Mouse (Mus musculus) gastrocnemius, postnatal 14 days (tissue): ENCODE results near the gene Gm40460. TPM values are rescaled to one million over a fixed set of nuclear protein-coding genes. Genes with fewer than 3 reads are reported as not detected.

Experiments used
- DNase-seq: peaks from one replicate; pipeline ENCODE4 v3.0.0; 2021; ENCODE audit warnings: mixed read lengths
- intact Hi-C: fragments of 180-260 bp; cut with DNase I; formaldehyde crosslinking; loops from one replicate; pipeline ENCODE4 v1.15.1; 2025; ENCODE audit warnings: low total_unique reads
- total RNA-seq, 2 experiments: library from RNA; stranded (reverse); gene quantifications; 2 replicates each; pipeline ENCODE4 v1.2.3; 2021

The Gm40460 gene
- total RNA-seq, 2 experiments from 2014 or later: not detected

DNA sequence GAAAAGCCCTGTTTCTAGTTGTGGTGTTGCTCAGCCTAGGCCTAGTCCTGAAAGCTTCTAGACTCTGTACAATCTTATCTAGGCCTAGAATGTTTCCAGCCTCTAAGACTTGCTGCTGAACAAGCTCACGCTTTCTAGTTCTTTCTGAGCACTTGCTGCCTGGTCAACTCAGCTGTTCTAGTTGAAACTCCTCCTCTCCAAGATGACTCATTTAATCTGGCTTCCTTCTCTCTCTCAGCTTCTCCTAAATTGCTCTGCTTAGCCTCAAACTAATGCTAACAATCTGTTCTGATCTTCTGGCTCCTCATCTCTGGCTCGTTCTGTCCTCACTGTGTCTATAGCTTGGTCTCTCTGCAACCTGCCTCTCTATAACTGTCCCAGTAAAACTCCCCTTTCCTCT, 42.1 kb downstream of the Gm40460 start:
- no peak for DNase-seq
- intact Hi-C loops: no loop called here

Other genes starting within 250 kb of the Gm40460 start
- 10 to 100 TPM; 26.6 to 32.0 TPM for gene Mob2, start 180.0 kb downstream of the Gm40460 start, total RNA-seq
- gene Dusp8, start 145.2 kb downstream of the Gm40460 start, total RNA-seq: 10 to 100 TPM; 16.5 to 24.6 TPM
- gene Gm45618, start 120.3 kb downstream of the Gm40460 start, total RNA-seq: not detected
- gene Gm39115, start 105.0 kb downstream of the Gm40460 start, total RNA-seq: not detected
- gene Gm45337, start 96.5 kb downstream of the Gm40460 start, total RNA-seq: not detected
- not detected for gene Gm29735, start 84.0 kb downstream of the Gm40460 start, total RNA-seq
- gene Gm4553, start 75.3 kb downstream of the Gm40460 start, total RNA-seq: not detected
- not detected for gene Krtap5-2, start 65.1 kb downstream of the Gm40460 start, total RNA-seq
- gene Gm10153, start 50.7 kb downstream of the Gm40460 start, total RNA-seq: not detected
- gene Krtap5-3, start 39.7 kb downstream of the Gm40460 start, total RNA-seq: not detected
- not detected for gene Gm7579, start 29.2 kb downstream of the Gm40460 start, total RNA-seq
- gene Krtap5-5, start 11.1 kb downstream of the Gm40460 start, total RNA-seq: not detected
- gene Gm2431, start 17.3 kb upstream of the Gm40460 start, total RNA-seq: not detected
- not detected for gene Gm4559, start 33.3 kb upstream of the Gm40460 start, total RNA-seq
- not detected for gene Krtap5-1, start 56.0 kb upstream of the Gm40460 start, total RNA-seq
- gene Krtap5-4, start 62.5 kb upstream of the Gm40460 start, total RNA-seq: not detected
- 1 to 10 TPM; 6.7 to 8.4 TPM for gene Ifitm10, start 132.7 kb upstream of the Gm40460 start, total RNA-seq
- gene Gm49369, start 141.6 kb upstream of the Gm40460 start, total RNA-seq: 1 to 10 TPM; 1.0 to 4.1 TPM
- 100 to 1,000 TPM; 268 to 284 TPM for gene Ctsd, start 147.0 kb upstream of the Gm40460 start, total RNA-seq
- not detected for gene Syt8, start 193.8 kb upstream of the Gm40460 start, total RNA-seq
- over 10,000 TPM; 14,029 to 14,677 TPM for gene Tnni2, start 200.7 kb upstream of the Gm40460 start, total RNA-seq
- 10 to 100 TPM; 22.2 to 35.0 TPM for gene Lsp1, start 219.7 kb upstream of the Gm40460 start, total RNA-seq